Mouse (Mus musculus): ENCODE measurements at regions not wholly inside any gene's neighbourhood (a gene's known extent, or its start where the extent isn't known, plus 50 kb on each side); places are given as distances from the start of the nearest gene placed in this dataset.
A peak's percentile ranks its signal among the peaks of the same experiment; 100 is the strongest.

DNA sequence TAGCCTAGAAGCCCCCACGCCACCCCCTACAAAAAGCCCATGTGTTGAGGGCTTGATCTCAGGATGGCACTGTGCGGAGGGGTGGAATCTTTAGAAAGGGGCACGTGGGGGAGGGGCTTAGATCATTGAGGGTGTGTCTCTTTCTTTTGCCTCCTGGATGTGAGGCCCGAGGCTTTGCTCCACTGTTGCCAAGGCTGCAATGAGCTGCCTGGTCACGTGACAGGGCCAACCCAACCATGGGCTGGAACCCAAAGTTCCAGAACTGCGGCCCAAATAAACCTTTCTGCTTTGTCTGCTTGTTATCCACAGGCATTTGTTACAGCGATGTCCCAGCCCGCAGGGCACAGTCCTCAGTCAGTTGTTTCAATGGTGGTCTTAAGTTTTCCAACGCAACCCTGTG lies 96.5 kb upstream of the Ubl3 start:
- Histone ChIP-seq H3K4me3 (ENCODE audit: insufficient read depth, low read length) (no peak overlapping the region), H3K4me1 (ENCODE audit: control insufficient read depth, insufficient read depth, low read length) (peaks cover 9% of the 10 kb centered on the region; the same call in 1 of the 2 replicates), H3K27ac (ENCODE audit: insufficient read depth, low read length) (no peak overlapping the region)
- TF ChIP-seq CTCF (IDR thresholded peaks at IDR 0.05; ENCODE audit: borderline replicate concordance, insufficient read depth, low read length) (no peak), POLR2A (IDR thresholded peaks at IDR 0.05; ENCODE audit: low read depth, low read length) (no peak)

DNA sequence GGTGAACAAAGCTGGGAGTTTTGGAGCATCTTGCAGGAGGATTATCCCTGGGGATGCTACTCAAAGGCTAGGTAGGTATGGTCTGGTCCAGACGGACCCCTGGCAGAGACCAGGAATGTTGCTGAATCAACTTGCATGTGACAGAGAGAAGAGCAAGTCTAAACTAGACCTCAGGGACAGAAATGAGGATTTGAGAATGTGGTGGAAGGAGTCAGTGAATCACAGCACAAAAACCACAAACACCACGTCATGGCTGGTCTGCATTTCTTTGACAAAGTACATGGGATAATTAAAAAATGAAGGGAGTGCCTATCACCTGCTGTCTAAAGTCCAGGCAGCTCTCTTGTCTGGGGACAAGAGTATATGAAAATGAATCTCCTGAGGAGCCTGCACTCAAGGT lies 95.1 kb upstream of the Ubl3 start:
- no peak overlapping the region for H3K4me3 ChIP-seq (ENCODE audit: insufficient read depth, low read length)
- H3K27ac ChIP-seq (ENCODE audit: insufficient read depth, low read length) = no peak overlapping the region
- H3K4me1 ChIP-seq (ENCODE audit: control insufficient read depth, insufficient read depth, low read length) = peaks cover 9% of the 10 kb centered on the region; the same call in 1 of the 2 replicates
- no peak for TF ChIP-seq POLR2A (IDR thresholded peaks at IDR 0.05; ENCODE audit: low read depth, low read length)
- TF ChIP-seq CTCF (IDR thresholded peaks at IDR 0.05; ENCODE audit: borderline replicate concordance, insufficient read depth, low read length) = no peak

DNA sequence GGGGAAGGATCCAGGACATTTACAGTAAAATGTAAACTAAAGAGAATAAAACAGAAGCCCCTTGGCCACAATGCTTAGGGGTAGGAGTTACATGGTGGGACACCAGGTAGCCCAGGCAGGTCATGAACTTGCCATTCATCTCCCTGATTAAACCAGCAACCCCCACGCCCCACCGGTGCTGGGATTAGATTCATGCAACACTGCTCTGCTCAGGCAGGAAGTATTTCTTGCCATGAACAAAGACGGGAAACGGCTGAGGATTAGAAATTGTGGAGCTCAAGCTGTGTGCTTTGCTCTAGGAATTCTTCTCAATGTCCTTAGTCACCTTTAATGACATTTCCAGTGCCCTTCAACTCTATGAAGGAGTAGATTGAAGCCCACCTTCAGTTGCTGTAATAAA lies 93.2 kb upstream of the Ubl3 start:
- no peak for TF ChIP-seq POLR2A (IDR thresholded peaks at IDR 0.05; ENCODE audit: low read depth, low read length)
- no peak for TF ChIP-seq CTCF (IDR thresholded peaks at IDR 0.05; ENCODE audit: borderline replicate concordance, insufficient read depth, low read length)
- peaks cover 9% of the 10 kb centered on the region; the same call in 1 of the 2 replicates for H3K4me1 ChIP-seq (ENCODE audit: control insufficient read depth, insufficient read depth, low read length)
- H3K27ac ChIP-seq (ENCODE audit: insufficient read depth, low read length) = no peak overlapping the region

DNA sequence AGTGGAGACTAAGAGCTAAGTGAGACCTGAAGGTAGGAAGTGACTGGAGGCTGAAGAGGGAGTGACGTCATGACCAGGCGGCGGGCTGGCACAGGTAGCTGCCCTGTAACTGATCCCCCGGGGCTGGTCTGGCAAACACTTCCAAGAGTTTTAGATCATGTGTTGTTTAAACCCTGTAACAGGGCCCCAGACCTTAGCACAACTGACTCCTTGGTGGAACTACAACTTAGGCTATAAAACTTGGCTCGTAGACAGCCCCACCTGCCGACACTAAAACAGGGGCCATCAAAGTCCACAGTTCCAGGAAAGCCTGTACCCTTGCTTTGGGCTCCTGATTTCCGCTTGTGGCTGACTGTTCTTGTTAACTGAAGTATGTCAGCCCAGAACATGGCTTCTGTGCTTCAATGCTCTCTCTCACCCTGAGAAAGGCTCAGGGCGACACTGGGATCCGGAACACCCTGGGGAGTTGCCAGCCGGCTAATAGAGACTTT lies 92.6 kb upstream of the Ubl3 start:
- H3K4me3 ChIP-seq (ENCODE audit: insufficient read depth, low read length) = no peak overlapping the region
- no peak for TF ChIP-seq CTCF (IDR thresholded peaks at IDR 0.05; ENCODE audit: borderline replicate concordance, insufficient read depth, low read length)
- TF ChIP-seq POLR2A (IDR thresholded peaks at IDR 0.05; ENCODE audit: low read depth, low read length) = no peak
- no peak overlapping the region for H3K27ac ChIP-seq (ENCODE audit: insufficient read depth, low read length)

More for the DNA sequence above, 93.2 kb upstream of the Ubl3 start:
- H3K4me3 ChIP-seq (ENCODE audit: insufficient read depth, low read length) = no peak overlapping the region

DNA sequence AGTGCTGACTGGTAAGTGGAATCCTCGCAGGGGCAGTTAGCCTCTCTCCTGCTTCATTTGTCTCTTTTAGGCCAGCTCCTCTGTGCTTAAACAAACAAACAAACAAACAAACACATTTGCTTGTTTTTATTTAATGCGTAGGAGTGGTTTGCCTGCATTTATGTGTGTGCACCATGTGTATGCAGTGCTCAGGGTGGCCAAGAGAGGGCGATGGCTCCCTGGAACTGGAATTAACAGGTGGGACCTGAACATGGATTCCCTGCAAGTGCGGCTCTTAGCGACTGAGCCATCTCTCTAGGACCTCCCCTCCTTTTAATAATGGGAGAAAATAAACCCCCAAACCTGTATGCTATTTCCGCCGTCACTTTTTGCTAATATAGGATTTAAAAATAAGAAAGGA lies 91.8 kb upstream of the Ubl3 start:
- TF ChIP-seq POLR2A (IDR thresholded peaks at IDR 0.05; ENCODE audit: low read depth, low read length) (no peak), CTCF (IDR thresholded peaks at IDR 0.05; ENCODE audit: borderline replicate concordance, insufficient read depth, low read length) (0 out of 2 replicates have a peak, but pooled peaks have one; percentile 15)
- Histone ChIP-seq H3K4me3 (ENCODE audit: insufficient read depth, low read length) (no peak overlapping the region), H3K4me1 (ENCODE audit: control insufficient read depth, insufficient read depth, low read length) (peaks cover 9% of the 10 kb centered on the region; the same call in 1 of the 2 replicates), H3K27ac (ENCODE audit: insufficient read depth, low read length) (no peak overlapping the region)

More for the DNA sequence above, 92.6 kb upstream of the Ubl3 start:
- H3K4me1 ChIP-seq (ENCODE audit: control insufficient read depth, insufficient read depth, low read length) = peaks cover 9% of the 10 kb centered on the region; the same call in 1 of the 2 replicates

GRCm38 (mm10) chr5:148641652-148642395 lies 89.2 kb upstream of the Ubl3 start:
- no peak overlapping the region for H3K27ac ChIP-seq (ENCODE audit: insufficient read depth, low read length)

GRCm38 (mm10) chr5:148640523-148640922 lies 87.9 kb upstream of the Ubl3 start:
- no peak overlapping the region for H3K4me3 ChIP-seq (ENCODE audit: insufficient read depth, low read length)
- TF ChIP-seq POLR2A (IDR thresholded peaks at IDR 0.05; ENCODE audit: low read depth, low read length) (no peak), CTCF (IDR thresholded peaks at IDR 0.05; ENCODE audit: borderline replicate concordance, insufficient read depth, low read length) (no peak)

More at GRCm38 (mm10) chr5:148641652-148642395, 89.2 kb upstream of the Ubl3 start:
- no peak for TF ChIP-seq CTCF (IDR thresholded peaks at IDR 0.05; ENCODE audit: borderline replicate concordance, insufficient read depth, low read length)
- no peak for TF ChIP-seq POLR2A (IDR thresholded peaks at IDR 0.05; ENCODE audit: low read depth, low read length)
- H3K4me1 ChIP-seq (ENCODE audit: control insufficient read depth, insufficient read depth, low read length) = no peaks in the 10 kb centered on the region
- H3K4me3 ChIP-seq (ENCODE audit: insufficient read depth, low read length) = no peak overlapping the region

DNA sequence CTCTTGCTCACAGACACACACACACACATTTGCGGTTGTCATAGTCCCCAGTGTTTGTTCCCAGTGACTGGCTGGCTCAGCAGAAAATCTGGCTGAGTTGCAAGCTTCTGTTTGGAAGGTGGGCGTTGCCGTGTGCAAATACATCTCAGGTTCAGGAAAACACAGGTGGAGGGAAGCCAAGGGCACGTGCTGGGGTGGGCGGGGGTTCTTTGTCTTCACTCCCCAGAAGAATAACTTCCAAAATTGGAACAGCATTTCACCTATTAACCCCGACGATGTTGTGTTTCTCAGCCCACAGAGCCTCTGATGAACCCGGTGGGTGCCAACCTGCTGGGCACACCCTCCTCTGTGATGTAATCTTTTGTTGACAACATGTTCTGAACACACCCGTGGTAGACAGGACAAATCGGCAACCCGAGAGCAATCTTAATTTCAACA lies 82.3 kb upstream of the Ubl3 start:
- no peak for TF ChIP-seq CTCF (IDR thresholded peaks at IDR 0.05; ENCODE audit: borderline replicate concordance, insufficient read depth, low read length)
- no peak overlapping the region for H3K27ac ChIP-seq (ENCODE audit: insufficient read depth, low read length)
- H3K4me1 ChIP-seq (ENCODE audit: control insufficient read depth, insufficient read depth, low read length) = peaks cover 23% of the 10 kb centered on the region
- H3K4me3 ChIP-seq (ENCODE audit: insufficient read depth, low read length) = no peak overlapping the region

More at GRCm38 (mm10) chr5:148640523-148640922, 87.9 kb upstream of the Ubl3 start:
- Histone ChIP-seq H3K27ac (ENCODE audit: insufficient read depth, low read length) (no peak overlapping the region), H3K4me1 (ENCODE audit: control insufficient read depth, insufficient read depth, low read length) (no peaks in the 10 kb centered on the region)

DNA sequence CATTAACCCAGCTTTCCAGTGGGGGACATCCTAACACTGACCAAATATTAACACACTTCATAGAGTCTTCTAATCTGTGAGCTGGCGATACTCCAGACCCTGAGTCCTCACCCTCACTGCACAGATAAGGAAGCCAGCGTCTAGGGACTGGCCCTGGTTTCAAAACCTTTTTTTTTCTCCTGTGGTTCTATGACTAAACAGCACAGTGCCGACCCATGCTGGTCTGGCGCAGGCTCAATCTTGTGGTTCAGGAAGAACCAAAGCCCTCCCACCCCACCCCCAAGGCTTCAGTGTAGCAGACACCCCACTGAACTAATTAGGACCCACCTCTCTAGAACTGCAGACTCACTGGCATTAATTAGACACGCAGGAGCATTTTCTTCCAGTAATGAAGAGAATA lies 81.4 kb upstream of the Ubl3 start:
- Histone ChIP-seq H3K27ac (ENCODE audit: insufficient read depth, low read length) (no peak overlapping the region), H3K4me1 (ENCODE audit: control insufficient read depth, insufficient read depth, low read length) (peaks cover 23% of the 10 kb centered on the region), H3K4me3 (ENCODE audit: insufficient read depth, low read length) (no peak overlapping the region)
- TF ChIP-seq CTCF (IDR thresholded peaks at IDR 0.05; ENCODE audit: borderline replicate concordance, insufficient read depth, low read length) = no peak

DNA sequence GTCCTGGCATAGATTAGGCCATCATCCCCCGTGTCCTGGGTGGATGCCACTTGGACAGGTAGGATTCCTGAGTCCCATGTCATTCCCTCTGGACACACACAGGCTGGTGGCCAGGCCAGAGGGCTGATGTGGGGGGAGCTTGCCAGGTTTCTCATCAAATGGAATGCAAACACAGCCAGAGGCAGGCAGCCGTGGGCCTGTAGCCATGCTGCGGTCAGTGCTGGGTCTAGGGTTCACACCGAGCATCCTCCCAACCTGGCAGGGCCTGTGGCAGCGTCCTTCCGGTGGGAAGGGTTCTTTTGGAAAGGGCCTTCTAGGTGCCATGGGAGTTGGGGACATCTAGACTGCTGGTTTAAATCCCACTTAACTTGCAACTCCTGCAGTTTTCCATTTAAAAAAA lies 80.7 kb upstream of the Ubl3 start:
- Histone ChIP-seq H3K4me1 (ENCODE audit: control insufficient read depth, insufficient read depth, low read length) (peaks cover 23% of the 10 kb centered on the region), H3K27ac (ENCODE audit: insufficient read depth, low read length) (no peak overlapping the region), H3K4me3 (ENCODE audit: insufficient read depth, low read length) (no peak overlapping the region)
- TF ChIP-seq POLR2A (IDR thresholded peaks at IDR 0.05; ENCODE audit: low read depth, low read length) = no peak
- TF ChIP-seq CTCF (IDR thresholded peaks at IDR 0.05; ENCODE audit: borderline replicate concordance, insufficient read depth, low read length) = no peak

Measured in embryonic fibroblast, embryonic 13.5 days (primary cell).